Mouse (Mus musculus): ENCODE data around the gene Slc39a10. TPM values are rescaled to one million over a fixed set of nuclear protein-coding genes. Genes with fewer than 3 reads are reported as not detected.

The Slc39a10 gene
- polyA plus RNA-seq, 1 experiment, result 0.15 TPM

DNA sequence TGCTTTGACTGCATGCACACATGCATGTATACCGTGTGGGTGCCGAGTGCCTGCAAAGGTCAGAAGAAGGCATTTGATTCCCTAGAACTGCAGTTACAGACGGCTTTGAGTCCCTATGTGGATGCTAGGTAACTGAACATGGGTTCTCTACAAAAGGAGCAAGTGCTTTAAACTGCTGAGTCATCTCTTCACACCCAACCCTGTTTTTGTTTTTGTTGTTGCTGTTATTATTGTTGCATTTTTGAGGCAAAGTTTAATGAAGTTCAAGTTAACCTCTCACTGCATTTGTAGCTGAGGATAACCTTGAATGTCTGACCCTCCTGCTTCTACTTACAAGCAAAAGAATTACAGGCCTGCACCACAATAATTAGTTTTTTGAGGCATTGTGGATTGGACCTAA lies 17.5 kb upstream of the Slc39a10 start:
- TF ChIP-seq FLI1 (IDR thresholded peaks at IDR 0.05; ENCODE audit: low read length) (no peak), GATA1 (IDR thresholded peaks at IDR 0.05; ENCODE audit: borderline replicate concordance, low read length) (no peak)
- H3K4me1 ChIP-seq, result no peaks in the 10 kb centered on the region
- no peaks in the 10 kb centered on the region for H3K36me3 ChIP-seq (replicated peaks; ENCODE audit: low read length)
- H3K9me3 ChIP-seq, result peaks cover 4% of the 10 kb centered on the region
- no peaks in the 10 kb centered on the region for H3K27me3 ChIP-seq (replicated peaks)
- H3K4me3 ChIP-seq (replicated peaks), result no peak overlapping the region

DNA sequence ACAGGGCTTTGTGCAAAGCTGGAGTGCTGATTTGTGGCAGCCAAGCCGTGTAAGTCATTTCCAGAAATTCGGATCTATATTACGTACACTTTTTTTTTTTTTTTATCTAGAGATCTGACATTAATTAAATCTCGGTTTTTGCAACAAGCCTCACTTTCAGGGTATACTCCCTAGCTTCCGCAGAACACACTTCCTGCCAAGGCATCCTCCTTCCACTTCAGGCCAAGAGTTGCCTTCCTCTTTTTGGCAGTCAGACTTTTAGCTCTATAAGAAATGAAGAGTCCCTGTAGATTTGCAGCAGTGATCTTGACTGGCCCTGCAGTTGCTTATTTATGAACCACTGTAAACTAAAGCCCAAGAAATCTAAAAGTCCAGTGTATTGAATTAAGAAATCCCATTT lies 13.1 kb upstream of the Slc39a10 start:
- H3K27me3 ChIP-seq (replicated peaks), result no peaks in the 10 kb centered on the region
- peaks cover 5% of the 10 kb centered on the region; the same call in 1 of the 2 replicates for H3K9me3 ChIP-seq
- TF ChIP-seq FLI1 (IDR thresholded peaks at IDR 0.05; ENCODE audit: low read length) (no peak), GATA1 (IDR thresholded peaks at IDR 0.05; ENCODE audit: borderline replicate concordance, low read length) (no peak)
- no peaks in the 10 kb centered on the region for H3K4me1 ChIP-seq
- no peak overlapping the region for H3K4me3 ChIP-seq (replicated peaks)
- no peaks in the 10 kb centered on the region for H3K36me3 ChIP-seq (replicated peaks; ENCODE audit: low read length)

DNA sequence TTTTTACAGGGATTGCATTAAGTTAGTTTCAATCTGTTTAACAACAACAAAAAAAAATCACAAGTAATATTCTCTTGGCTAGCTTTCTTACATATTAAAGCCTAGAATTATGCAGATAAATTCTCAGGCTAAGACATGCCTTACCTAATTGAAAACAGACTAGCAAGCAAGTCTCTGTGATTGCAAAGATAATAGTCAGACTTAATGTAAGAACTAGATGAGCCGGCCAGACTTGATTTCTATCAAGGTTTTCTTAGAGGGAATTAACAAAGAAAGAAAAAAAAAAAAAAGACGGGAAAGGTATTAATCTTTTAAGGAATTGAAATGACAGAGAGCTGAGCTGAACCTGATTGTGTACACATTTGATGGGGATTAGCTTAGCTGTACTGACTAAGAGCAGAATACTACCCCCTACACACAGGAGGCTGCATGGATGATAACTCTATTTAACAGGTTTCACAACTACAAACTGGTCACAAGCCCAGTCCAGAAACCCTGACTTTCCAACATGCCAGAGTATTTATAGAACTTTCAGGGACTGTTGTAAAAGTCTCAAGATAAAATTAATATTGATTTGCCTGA lies 9.5 kb upstream of the Slc39a10 start:
- Histone ChIP-seq H3K9me3 (peaks cover 5% of the 10 kb centered on the region; the same call in 1 of the 2 replicates), H3K27me3 (replicated peaks) (no peaks in the 10 kb centered on the region), H3K36me3 (replicated peaks; ENCODE audit: low read length) (no peaks in the 10 kb centered on the region), H3K4me3 (replicated peaks) (no peak overlapping the region), H3K4me1 (no peaks in the 10 kb centered on the region)
- TF ChIP-seq FLI1 (IDR thresholded peaks at IDR 0.05; ENCODE audit: low read length) (no peak), GATA1 (IDR thresholded peaks at IDR 0.05; ENCODE audit: borderline replicate concordance, low read length) (no peak)

- TF ChIP-seq GATA1 (IDR thresholded peaks at IDR 0.05; ENCODE audit: borderline replicate concordance, low read length), result no peak
- TF ChIP-seq FLI1 (IDR thresholded peaks at IDR 0.05; ENCODE audit: low read length), result no peak
- H3K9me3 ChIP-seq, result no peaks in the 10 kb centered on the region
- H3K4me3 ChIP-seq (replicated peaks), result peak overlapping the region; percentile 65
Measured at GRCm38 (mm10) chr1:46894281-46894842, 1.7 kb upstream of the Slc39a10 start.

GRCm38 (mm10) chr1:46888726-46889125 lies 3.9 kb downstream of the Slc39a10 start:
- TF ChIP-seq FLI1 (IDR thresholded peaks at IDR 0.05; ENCODE audit: low read length) (no peak), GATA1 (IDR thresholded peaks at IDR 0.05; ENCODE audit: borderline replicate concordance, low read length) (no peak)
- Histone ChIP-seq H3K4me3 (replicated peaks) (no peak overlapping the region), H3K27me3 (replicated peaks) (no peaks in the 10 kb centered on the region), H3K36me3 (replicated peaks; ENCODE audit: low read length) (no peaks in the 10 kb centered on the region), H3K4me1 (no peaks in the 10 kb centered on the region), H3K9me3 (no peaks in the 10 kb centered on the region)

More at GRCm38 (mm10) chr1:46894281-46894842, 1.7 kb upstream of the Slc39a10 start:
- Histone ChIP-seq H3K27me3 (replicated peaks) (no peaks in the 10 kb centered on the region), H3K36me3 (replicated peaks; ENCODE audit: low read length) (no peaks in the 10 kb centered on the region), H3K4me1 (peaks cover 8% of the 10 kb centered on the region)

DNA sequence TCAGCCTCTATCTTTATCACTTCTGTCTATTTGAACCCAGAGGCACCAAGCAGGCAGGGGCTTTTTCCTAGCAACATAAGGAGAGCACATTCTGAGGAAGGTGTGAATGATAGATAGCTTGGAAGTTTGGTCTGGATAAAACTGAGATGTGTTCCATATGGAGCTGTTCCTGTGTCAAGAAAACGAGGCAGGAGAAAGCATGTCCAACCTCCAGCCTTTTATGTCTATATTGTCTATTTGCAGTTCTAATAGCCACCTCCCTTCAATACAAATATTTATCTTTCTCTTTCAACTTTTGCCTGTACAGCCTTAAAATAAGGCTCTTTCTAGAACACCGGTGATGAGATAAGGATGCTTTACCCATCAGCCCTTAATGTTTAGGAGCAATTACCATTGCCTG lies 4.3 kb downstream of the Slc39a10 start:
- TF ChIP-seq GATA1 (IDR thresholded peaks at IDR 0.05; ENCODE audit: borderline replicate concordance, low read length), result no peak
- no peak for TF ChIP-seq FLI1 (IDR thresholded peaks at IDR 0.05; ENCODE audit: low read length)
- no peaks in the 10 kb centered on the region for H3K9me3 ChIP-seq
- H3K4me1 ChIP-seq, result no peaks in the 10 kb centered on the region
- H3K36me3 ChIP-seq (replicated peaks; ENCODE audit: low read length), result no peaks in the 10 kb centered on the region
- H3K27me3 ChIP-seq (replicated peaks), result no peaks in the 10 kb centered on the region
- H3K4me3 ChIP-seq (replicated peaks), result no peak overlapping the region

- TF ChIP-seq GATA1 (IDR thresholded peaks at IDR 0.05; ENCODE audit: borderline replicate concordance, low read length), result no peak
- TF ChIP-seq FLI1 (IDR thresholded peaks at IDR 0.05; ENCODE audit: low read length), result no peak
- H3K27me3 ChIP-seq (replicated peaks), result no peaks in the 10 kb centered on the region
- H3K9me3 ChIP-seq, result no peaks in the 10 kb centered on the region
- no peaks in the 10 kb centered on the region for H3K36me3 ChIP-seq (replicated peaks; ENCODE audit: low read length)
- H3K4me1 ChIP-seq, result no peaks in the 10 kb centered on the region
- no peak overlapping the region for H3K4me3 ChIP-seq (replicated peaks)
Measured at GRCm38 (mm10) chr1:46887908-46888307, 4.7 kb downstream of the Slc39a10 start.

DNA sequence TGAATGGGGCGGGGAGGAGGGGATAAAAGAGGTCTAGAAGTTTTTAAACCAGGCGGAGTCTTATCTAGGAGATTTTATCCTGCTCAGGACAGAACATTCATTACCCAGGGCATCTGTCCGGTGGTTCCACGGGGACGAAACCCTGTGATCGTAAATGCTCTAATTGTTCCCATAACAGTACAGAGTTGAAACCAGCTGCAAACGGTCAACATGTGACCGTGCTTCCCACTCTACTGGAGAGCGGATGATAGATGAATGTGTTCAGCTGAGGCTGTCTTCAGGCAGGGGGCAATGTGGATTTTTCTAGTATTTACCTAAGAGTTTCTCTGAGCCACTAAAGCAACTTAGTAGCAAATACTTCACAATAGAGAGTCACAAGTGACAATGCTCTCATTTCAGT lies 6.6 kb downstream of the Slc39a10 start:
- Histone ChIP-seq H3K9me3 (no peaks in the 10 kb centered on the region), H3K4me3 (replicated peaks) (no peak overlapping the region), H3K36me3 (replicated peaks; ENCODE audit: low read length) (no peaks in the 10 kb centered on the region), H3K27me3 (replicated peaks) (no peaks in the 10 kb centered on the region), H3K4me1 (no peaks in the 10 kb centered on the region)
- no peak for TF ChIP-seq GATA1 (IDR thresholded peaks at IDR 0.05; ENCODE audit: borderline replicate concordance, low read length)
- no peak for TF ChIP-seq FLI1 (IDR thresholded peaks at IDR 0.05; ENCODE audit: low read length)

DNA sequence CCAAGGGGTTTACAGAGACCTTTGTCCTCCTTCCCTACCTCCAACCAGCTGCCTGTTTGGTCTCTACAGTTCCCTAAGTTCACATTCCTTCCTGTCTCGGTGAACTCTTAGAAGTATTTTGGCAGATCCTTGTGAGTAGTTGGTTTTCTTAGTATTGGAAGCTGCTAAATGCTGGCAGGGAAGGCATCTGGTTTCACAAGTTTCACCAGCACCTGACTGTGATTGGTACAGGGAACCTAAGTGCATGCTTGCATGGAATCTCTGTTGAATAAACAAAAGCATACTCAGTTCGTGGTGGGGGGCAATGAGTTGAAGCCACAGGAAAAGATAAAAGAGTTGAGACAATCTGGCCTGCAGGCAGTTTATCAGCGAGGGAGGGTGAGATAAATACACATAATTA lies 7.4 kb downstream of the Slc39a10 start:
- TF ChIP-seq GATA1 (IDR thresholded peaks at IDR 0.05; ENCODE audit: borderline replicate concordance, low read length) (no peak), FLI1 (IDR thresholded peaks at IDR 0.05; ENCODE audit: low read length) (no peak)
- Histone ChIP-seq H3K27me3 (replicated peaks) (no peaks in the 10 kb centered on the region), H3K4me3 (replicated peaks) (no peak overlapping the region), H3K9me3 (no peaks in the 10 kb centered on the region), H3K4me1 (no peaks in the 10 kb centered on the region), H3K36me3 (replicated peaks; ENCODE audit: low read length) (no peaks in the 10 kb centered on the region)

DNA sequence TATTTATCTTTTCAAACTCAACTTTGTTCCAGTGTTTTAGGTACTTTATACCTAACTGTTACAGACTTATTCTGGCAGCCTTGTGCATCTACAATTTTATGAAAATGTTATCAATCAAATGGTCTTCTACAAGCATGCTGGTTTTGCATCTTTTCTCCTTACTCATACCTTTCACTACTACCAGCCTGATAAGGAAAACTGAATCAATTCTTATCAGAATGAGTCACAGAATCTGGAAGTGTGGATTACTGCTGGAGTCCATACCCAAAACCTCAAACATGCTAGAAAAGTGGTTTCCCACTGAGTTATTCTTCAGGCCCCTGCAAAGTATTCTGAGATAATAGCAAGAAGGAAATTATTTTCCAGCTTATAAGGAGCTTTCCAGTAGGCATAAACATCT lies 12.7 kb downstream of the Slc39a10 start:
- H3K4me3 ChIP-seq (replicated peaks), result no peak overlapping the region
- H3K4me1 ChIP-seq, result no peaks in the 10 kb centered on the region
- no peaks in the 10 kb centered on the region for H3K9me3 ChIP-seq
- H3K36me3 ChIP-seq (replicated peaks; ENCODE audit: low read length), result no peaks in the 10 kb centered on the region
- TF ChIP-seq FLI1 (IDR thresholded peaks at IDR 0.05; ENCODE audit: low read length) (no peak), GATA1 (IDR thresholded peaks at IDR 0.05; ENCODE audit: borderline replicate concordance, low read length) (no peak)
- no peaks in the 10 kb centered on the region for H3K27me3 ChIP-seq (replicated peaks)
